Mouse (Mus musculus) Muller cell, postnatal 12 days (primary cell): ENCODE results near the gene Scel.

Experiments
- DNase-seq: peaks from one replicate; pipeline ENCODE4 v3.0.0-alpha.2; 2015; ENCODE audit errors: inconsistent ontology term

Scel gene

DNA sequence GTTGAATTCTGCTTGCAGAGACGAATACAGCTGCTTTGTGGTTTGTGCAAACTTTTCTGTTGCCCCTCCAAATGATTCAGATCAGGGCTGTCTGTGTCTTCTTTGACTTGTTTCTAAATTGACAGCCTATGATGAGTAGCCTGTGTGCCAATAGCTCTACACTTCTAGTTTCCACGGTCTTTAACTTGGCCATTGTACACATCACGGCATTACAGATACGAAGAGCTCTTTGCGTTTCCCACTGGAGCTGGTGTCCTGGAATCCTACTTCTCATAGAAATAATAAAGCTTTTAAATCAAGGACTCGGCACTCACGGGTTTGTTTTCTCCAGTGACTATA, 300 bp downstream of the Scel start:
- DNase-seq, result no peak

DNA sequence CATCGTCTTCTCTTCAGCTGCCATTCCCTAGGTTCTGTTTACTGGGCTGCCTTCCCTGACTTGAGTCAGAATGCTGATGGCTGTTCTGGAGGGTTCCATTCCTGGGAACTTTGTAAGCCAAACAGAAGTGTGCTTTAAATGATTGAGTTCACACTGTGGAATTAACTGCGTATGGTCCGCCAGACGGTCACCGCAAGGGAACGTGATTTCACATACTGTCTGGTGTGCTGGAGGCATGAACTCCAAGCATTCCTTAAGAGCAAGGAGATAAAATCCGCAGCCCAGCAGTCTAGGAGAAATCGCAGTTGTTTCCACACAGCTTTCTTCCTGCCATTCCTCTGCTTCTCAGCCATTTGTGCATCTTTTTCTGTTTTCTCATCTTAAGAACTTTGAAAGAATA, 2.3 kb downstream of the Scel start:
- DNase-seq, result no peak

DNA sequence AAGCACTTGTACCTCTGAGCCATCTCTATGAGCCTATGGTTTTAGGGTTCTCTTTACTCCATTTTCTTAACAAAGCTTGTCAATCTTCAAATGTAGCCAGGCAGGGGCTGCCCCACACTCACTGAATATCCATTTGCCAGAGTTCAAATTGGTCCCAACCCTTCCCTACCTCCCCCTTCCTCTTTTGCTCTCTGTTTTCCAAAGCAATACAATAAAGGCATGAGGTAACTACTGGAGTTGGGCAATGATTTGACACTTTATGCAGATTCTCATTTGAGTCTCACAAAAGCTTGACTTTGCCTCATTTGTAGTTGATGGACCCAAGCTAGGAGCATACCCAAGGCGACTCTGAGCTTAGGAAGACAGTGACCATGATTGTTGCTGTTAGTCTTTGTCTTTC, 13.1 kb downstream of the Scel start:
- no peak for DNase-seq

DNA sequence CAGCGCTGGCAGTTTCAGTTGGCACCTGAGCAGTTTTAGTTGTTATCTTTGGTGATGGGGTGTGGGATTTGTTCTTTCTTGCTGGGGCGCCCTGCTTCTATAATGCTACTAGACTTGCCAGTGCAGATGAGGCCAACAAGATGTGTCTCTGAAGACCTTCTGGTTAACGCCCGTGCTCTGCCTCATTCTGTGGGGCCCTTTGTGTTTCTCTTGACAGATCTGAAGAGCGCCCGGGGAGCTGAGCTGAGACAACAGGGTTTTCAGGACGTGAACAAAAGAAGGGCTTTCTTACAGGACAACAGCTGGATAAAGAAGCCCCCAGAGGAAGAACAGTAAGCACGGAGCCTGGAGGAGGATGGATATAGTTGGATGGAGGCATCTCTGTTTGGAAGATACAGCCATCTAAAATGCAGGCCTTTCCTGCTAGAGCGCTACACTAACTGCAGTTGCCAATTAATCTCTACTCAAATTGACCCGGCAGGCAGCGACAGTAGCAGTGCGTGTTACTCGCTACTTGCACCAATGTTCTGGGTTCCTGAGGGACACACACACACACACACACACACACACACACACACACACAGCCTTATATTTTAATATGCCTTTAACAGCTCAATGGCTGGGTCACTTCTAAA, 16.7 kb downstream of the Scel start:
- no peak for DNase-seq

DNA sequence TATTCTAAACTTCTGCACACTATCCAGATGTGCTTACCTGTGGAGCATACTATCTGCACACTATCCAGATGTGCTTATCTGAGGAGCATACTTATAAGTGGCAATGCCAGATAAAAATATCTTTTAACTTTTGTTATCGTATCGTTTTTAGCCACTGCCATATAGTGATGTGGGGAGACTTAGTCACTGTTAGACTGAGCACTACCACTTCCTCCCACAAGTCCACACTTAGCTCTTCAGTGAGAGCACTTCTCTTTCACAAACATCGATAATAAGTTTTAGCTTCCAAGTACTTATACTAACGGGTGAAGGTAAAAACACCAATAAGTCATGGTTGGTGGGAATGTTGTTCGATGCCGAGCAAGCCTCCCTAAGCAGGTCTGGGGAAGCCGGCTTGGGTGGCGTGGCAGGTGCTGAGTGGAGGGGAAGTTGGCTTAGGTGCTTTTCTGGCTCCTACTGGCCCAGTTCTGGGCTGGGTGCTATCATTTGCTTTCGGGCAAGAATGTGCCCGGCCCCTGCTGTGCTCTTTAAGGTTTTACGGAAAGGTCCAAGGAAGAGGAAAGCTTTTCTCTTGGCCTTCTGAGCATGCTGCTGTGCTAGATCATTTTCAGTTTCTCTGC, 18.7 kb downstream of the Scel start:
- DNase-seq, result no peak

DNA sequence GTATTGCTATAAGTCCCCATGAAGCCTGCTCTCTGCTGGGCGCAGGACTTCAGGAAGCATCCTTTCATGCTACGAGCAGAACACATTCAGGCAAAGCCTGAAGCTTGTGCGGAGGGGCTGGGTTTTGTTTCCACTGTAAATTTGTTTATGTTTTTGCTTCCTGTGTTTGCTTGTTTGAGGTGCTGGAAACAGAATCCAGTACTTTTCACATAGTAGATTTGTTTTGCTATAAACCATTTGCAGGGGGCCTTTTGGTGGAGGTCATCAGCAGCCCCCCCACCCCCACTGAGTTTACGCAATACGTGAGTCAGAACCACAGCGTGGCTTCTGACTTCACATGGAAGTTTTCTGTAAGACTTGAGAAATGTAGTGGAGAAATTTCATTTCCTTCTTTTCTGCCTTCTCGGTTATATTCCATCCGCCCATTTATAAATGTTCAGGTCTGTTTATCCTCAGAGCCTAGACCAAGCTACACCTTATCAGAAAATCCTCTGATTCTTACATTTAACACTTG, 22.4 kb downstream of the Scel start:
- no peak for DNase-seq

DNA sequence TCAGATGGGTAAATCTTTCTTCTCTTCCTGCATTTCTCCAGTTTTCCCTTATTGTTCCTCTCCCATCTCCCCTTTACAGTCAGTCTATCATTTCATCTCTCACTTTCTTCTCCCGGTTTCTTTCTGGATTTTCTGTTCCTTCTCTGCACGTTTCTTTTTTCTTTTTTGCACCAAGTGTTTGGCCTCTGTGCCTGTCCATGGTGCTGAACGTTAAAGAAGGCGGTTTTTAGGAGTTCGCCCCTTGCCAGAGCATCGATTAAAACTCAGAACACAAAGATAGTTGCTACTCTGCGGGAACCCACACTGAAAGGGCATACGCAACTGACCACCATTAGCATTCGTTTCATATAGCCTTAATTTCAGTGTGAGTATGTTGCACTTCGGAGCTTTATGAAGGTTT, 23.2 kb downstream of the Scel start:
- no peak for DNase-seq

DNA sequence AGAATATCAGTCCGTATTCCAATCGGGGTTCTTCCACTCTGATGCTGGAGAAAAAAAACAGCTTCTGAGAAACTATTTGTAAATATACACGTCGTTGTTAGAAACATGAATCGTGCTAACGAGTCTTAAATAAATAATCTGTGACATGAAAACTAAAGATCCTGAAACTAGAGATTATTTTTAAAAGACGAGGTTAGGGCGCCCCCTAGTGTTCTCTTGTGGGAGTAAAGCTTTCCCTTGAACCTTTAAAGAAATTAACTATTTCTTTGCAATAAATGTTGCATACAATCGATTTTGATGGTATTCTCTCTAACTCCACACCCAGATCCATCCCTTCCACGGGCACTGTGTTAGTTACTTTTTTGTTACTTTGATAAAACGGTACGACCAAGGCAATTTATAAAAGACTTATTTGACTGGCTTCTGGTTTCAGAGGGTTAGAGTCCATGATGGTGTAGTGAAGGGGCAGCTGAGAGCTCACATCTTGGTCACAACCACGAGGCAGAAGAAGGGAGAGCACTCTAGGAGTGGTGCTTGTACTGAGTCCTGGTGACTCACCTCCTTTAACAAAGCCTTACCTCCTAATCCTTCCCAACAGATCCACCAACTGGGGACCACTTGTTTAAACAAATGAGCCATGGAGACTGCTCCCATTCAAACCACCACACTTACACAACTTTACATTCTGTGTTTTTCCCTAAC, 24.4 kb downstream of the Scel start:
- DNase-seq, result no peak

DNA sequence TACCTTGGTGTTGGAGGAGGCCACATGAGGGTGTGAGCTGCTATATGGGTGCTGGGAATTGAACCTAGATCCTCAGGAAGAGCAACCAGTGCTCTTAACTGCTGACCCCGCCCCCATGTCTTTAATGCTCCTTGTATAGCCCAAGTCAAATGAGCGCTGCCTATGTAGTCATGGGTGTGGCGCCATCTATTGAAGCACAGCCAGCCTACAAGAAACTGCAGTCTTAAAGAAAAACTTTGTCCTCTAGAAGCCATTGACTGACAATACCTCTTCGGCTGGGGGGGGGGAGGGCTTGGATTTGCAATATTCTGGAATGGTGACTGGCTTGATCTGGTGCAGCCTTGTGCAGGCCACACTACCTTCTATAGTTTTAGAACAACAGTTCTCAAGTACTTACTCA, 26.7 kb downstream of the Scel start:
- no peak for DNase-seq

DNA sequence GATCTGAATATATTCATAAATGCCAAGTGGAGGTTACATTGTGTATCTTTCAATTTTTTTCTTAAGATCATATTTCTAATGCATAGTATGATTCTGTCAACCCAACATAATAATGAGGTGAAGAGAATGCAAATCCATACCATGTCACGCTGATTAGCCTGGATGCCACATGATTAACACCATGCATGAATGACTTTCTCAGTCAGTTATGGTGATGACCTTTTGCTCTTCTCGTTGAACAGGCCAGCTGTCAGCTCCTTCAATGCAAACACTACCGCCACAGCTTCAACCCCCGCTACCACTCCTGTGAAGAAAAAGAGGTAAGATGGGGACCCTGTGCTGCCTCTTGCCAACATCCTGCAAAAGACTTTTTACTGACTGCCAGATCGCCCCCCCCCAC, 28.5 kb downstream of the Scel start:
- DNase-seq, result no peak

DNA sequence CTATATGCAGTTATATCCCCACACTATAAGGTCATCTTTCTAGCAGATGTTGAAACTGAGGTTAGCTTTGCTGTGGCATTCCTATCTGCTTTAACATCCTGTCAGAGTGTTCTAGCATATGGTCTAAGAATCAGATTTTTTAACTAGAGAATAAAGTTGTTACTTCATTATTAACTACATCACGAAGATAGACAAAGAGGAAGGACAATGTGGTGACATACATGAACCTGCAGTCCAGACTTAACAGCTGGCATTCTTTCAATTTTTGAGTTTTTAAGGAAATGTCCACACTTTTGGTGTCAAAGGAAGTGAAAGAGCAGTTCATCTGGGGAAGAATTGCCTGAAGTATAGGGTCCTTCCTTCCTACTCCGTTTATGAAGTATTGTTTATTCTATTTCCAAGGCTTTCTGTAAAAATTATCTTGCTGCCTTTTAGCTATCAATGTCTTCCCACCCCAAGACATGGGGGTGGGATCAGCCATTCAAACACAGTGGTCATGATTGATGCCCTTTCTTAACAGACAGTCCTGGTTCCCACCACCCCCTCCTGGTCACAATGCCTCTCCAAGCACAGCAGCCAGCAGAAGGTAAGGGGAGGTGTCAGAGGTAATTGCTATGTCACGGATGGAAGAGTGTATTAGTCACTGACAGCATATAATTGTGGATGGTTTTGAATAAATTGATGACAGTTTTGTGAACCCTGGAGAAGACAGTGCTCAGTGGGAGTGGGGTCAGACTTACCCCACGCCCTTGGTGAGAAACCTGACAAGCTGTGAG, 30.4 kb downstream of the Scel start:
- no peak for DNase-seq

DNA sequence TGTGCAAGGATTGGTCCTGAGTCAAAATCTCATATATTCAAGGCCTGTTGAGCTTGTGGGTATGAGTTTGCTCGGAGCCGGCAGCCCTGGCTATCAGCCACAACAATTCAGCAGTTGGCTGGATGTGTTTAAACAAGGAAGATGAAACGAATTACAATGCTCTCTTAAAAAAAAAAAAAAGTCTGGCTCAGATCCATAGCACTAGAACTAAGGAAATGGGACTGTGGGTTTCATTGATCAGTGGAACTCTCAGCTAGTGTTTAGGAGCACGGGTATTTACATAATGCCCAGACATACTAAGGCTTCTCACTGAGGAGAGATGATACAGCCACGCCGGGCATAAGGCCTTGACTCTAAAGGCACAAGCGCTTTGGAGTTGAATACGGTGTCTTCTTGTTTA, 32.6 kb downstream of the Scel start:
- DNase-seq, result peak; percentile 43

DNA sequence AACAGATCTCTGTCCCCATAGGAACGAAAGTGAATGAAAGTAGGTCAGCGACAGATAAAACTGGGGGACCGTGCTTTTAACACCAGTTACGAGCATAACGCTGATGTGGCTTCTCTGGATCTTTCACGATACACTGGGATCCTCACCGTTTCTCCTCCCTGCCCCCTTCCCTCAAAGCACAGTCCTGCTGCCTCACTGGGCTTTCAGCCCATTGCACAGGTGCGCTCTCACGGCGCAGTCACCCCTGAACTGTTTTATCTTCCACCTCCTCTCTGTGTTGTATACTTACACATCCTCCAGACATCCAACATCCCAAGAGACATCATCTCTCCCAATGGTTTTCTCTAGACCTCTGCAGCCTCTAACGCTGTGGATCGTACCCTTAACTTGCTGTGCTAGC, 33.1 kb downstream of the Scel start:
- DNase-seq, result no peak

DNA sequence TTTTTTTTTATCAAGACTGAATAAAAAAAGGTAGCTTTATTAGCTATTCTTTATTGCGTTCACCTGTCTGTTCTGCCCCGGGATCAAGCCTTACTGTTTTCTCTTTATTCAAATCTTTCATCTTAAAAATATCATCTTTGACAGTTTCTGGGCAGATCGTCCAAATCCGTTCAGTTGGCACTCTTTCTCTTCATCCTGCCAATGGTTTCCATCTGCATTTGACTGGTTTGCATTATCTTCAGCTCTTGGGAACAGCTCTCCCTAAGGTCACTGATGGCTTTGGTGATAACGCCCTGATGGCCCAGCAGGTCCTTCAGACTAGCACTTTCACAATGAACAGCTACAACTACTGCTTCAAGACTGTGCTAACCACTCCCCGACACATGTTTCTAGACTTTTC, 35.1 kb downstream of the Scel start:
- DNase-seq, result no peak

DNA sequence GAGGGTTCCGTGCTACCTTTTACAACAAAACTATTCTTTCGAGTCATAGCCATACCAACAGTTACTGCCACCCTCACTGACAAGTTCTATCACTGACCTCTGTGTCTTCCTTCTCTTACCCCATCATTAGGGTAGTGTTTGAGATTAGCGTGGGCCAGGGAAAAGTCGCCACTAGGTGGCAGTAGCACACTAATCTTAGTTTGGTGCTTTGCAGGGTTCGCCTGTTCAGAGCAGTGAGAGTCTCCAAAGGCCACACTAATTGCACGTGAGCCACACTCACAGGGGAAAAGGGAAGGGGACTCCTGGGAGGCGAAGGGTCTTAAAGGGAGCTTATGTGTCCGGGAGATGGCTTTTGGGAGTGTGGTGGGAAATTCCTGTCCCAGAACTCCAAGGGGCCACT, 37.3 kb downstream of the Scel start:
- DNase-seq, result peak; percentile 57

DNA sequence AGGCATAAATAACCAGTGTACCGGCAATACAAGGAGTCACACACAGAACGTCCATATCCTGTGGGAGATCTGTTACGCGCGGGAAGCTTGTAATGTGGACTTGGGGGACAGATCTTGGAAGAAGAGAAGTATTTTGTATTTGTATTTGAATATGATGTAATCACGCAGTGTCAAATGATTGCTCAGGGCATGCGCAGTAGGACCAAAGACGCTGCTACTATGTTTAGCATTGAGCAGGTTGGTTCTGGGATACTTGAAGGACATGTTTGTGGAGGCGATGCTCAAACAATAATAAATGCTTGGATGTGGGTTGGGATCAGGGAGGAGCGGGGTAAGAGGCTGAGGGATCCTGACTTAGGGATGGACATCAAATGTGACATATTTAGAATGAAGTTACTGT, 37.8 kb downstream of the Scel start:
- DNase-seq, result no peak

DNA sequence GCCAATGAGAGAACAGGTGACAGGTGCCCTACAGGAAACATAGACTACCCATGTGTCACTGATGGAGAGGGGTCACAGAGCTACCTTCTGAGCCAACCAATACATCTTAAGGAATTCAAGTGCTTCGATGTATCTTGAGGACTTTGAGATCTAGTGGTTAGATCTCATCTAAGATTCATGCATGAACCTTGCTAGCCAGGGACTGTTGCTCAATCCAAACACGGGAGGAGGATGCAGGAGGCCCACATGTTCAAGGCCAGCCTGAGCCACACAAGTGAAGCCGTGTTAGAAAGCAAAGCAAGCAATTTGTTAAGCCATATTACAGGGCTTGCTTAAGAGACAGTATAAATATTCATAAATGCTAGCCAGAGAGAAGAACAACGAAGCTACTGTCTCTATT, 38.8 kb downstream of the Scel start:
- DNase-seq, result no peak

DNA sequence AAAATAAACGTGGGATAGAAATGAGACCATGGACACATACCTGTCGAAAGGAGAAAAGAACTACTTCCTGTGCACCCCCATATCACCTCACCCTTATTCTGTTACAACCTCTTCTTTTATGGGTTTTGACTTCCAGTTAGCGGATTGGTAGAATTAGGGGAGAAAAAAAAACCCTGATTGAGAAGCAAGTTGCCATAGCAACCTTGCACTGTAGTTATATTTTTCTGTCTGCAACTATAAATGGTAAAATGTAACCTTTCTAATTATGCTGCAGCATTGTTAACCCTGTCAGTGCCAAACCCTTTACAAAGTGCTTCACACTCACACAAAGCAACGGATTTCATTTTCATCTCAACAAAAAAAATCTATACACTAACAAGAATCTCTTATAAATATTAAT, 39.2 kb downstream of the Scel start:
- DNase-seq, result no peak

DNA sequence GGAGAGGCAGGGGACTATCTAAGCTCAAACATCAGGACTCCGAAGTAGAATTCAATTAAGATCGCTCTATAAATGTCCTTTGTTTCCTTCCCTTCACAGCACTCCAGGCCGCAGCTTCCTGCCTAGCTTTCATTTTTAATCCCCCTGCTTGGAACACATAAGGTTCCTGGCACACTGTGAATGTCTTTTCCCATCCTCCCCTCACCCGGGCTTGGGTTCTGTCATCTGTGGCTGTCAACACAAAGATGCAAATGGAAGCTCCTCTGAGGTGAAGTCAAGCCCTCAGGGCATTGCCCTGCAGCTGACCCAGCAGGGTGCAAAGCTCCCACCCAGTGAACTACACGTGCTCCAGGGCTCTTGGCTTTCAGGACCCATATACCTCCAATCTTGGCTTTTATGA, 43.5 kb downstream of the Scel start:
- peak; percentile 19 for DNase-seq

DNA sequence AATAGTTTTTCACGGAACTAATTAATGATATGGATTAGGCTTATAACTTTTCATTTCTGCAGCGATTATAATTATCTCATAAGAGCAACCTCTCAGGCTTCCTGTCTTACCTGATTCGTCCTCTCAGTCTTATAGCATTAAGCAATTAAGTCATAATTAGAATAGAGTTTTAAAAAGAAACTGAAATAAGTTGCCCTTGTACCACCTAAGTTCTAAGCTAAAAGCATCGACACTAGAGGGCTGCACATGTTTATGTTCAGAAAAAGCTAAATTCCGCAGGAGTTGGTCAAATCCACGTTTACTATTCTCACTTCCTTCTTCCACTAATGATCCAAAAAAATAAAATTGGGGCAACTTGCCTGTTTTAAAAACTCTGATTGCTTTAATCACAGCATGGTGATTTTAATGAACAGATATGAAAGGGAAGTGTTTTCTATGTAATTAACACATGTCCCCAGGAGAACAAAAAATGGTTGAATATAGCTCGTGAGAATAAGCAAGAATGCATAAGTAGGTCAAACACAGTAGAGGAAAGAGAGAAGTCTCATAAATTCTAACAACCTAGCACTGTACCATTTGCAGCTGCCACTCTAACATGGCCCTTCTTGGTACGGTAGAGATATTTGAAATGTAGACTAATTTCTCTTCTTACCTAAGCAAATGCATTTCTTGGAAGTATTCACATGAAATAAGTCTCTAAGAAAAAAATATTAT, 48.4 kb downstream of the Scel start:
- no peak for DNase-seq

DNA sequence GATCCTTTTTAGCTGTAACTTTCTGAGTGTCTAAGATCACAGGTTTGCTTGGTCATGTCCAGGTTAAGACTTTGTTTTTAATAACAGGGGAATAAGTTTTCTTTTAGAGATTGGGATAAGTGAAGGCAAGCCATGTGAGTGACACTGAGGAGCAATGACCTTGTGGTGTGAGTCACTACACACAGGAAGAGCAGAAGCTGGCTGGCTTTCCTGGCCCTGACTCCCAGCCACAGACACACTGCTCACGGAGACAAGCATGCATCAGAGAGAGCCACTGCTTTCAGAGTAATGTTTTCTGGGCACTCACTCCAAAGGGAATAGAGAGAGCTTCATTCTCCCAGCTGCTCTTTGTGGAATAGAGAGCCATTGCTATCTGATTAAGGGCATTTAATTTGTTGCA, 54.8 kb downstream of the Scel start:
- DNase-seq, result peak; percentile 72

DNA sequence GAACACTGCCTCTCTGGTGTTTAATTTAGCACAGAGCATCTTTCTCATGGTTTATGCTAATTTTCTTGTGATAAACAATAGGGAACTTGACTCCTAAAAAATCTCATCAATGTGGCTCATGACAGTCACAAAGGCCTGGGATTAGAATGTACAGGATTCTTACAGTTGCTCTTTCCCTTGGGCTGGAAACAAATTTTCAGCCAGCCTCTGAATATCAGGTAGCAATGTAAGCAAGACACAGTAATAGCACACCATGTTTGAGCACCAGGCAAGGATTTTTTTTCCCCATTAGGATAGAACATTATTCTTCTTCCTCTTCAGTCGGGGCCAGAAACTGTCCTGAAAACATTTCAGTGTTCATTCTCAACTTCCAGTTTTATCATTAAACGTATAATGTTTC, 55.3 kb downstream of the Scel start:
- no peak for DNase-seq
